Mouse (Mus musculus): ENCODE results near the gene Anxa11. TPM values are rescaled to one million over a fixed set of nuclear protein-coding genes. Genes with fewer than 3 reads are reported as not detected.
"Not testable (repeated sequence)": the region's sequence is repeated elsewhere in the genome, so short reads cannot be mapped to it uniquely, and the experiment has no call there.

Gene Anxa11
- polyA plus RNA-seq, 1 experiment from 2014 or later: 83.7 TPM

DNA sequence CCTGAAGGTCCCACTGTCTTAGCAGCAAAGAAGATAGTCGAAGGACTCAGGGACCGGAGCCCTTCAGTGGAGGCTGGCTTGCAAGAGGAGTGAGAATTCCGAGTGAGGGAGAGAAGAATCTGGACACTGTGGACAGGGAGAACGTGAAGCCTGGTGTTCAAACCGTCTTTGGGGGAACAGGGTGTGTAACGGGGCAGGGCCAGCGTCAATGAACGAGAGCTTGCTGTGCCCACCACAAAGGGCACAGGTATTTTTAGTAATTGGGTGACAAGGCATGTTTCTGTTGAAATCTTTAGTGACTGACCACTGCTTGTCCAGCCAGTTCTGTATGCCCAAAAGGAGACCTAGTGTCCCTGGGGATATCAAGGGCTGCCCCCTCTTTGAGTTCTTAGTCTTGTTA lies 4.6 kb downstream of the Anxa11 start:
- no peak overlapping the region for H3K4me2 ChIP-seq (ENCODE audit: low read length)
- peaks cover 31% of the 10 kb centered on the region for H3K4me1 ChIP-seq (replicated peaks; ENCODE audit: insufficient read depth, low read length)
- 0 out of 2 replicates have a peak overlapping the region, but pooled peaks have one; percentile 32 for H3K27ac ChIP-seq
- DNase-seq (ENCODE audit: low spot score): no peak
- ATAC-seq (replicated peaks; ENCODE audit: low FRiP score, low read depth): no peak
- H3K4me3 ChIP-seq (replicated peaks; ENCODE audit: low read depth, low read length): no peak overlapping the region
- 79% methylated on average over 8 of the region's 8 CpGs for WGBS
- H3K9ac ChIP-seq (ENCODE audit: low read depth, low read length): no peak overlapping the region
- TF ChIP-seq CTCF (IDR thresholded peaks at IDR 0.05; ENCODE audit: low read depth): no peak
- H3K9me3 ChIP-seq (replicated peaks; ENCODE audit: low read length): no peaks in the 10 kb centered on the region
- H3K36me3 ChIP-seq (ENCODE audit: insufficient read depth, low read length): no peaks in the 10 kb centered on the region
- H3K27me3 ChIP-seq (ENCODE audit: insufficient read depth, low read length): no peaks in the 10 kb centered on the region

DNA sequence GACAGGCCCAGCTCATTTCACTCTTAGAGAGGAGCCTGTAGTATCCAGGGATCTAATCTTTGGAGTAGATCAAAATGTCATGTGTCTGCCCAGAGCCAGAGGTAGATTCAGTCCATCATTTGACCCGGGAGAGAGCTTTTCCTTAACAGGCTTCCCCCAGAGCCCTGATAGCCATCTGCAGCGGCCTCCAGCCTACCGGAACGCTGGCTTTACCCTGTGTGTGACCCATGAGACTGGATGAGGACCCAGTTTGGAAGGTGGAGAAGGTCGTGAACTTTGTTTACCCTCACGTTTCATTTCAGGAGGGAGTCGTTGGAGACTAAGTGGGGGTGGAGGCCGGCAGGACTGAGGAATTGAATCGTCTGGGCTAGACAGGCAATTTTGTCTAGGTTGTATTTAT lies 5.7 kb downstream of the Anxa11 start:
- 6% methylated on average over 9 of the region's 9 CpGs for WGBS
- peak; percentile 38 for DNase-seq (ENCODE audit: low spot score)
- Histone ChIP-seq H3K9me3 (replicated peaks; ENCODE audit: low read length) (no peaks in the 10 kb centered on the region), H3K36me3 (ENCODE audit: insufficient read depth, low read length) (no peaks in the 10 kb centered on the region), H3K4me1 (replicated peaks; ENCODE audit: insufficient read depth, low read length) (peaks cover 32% of the 10 kb centered on the region), H3K4me3 (replicated peaks; ENCODE audit: low read depth, low read length) (no peak overlapping the region), H3K9ac (ENCODE audit: low read depth, low read length) (no peak overlapping the region), H3K27me3 (ENCODE audit: insufficient read depth, low read length) (no peaks in the 10 kb centered on the region), H3K27ac (peak overlapping the region; percentile 81), H3K4me2 (ENCODE audit: low read length) (peak overlapping the region; percentile 6; the same call in 1 of the 2 replicates)
- TF ChIP-seq CTCF (IDR thresholded peaks at IDR 0.05; ENCODE audit: low read depth): no peak
- ATAC-seq (replicated peaks; ENCODE audit: low FRiP score, low read depth): peak; percentile 59

DNA sequence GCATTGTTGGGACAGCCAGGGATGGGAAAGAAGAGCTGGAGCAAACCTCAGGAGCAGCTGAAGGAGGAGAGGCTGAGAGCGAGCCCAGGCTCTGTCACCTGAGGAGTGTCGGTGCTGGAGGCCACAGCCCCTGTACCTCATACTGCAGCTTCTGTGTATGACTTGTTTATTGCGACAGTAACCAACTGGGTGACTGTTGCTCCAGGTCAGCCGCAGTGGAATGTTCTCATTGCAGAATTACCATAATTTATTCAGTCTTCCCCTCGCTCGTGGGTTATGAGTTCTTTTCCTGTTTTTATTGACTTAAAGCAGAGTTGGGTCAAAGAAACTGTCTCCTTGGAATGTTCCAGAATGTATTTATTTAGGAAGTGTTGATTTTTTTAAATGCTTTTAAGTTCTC lies 6.3 kb downstream of the Anxa11 start:
- Histone ChIP-seq H3K4me3 (replicated peaks; ENCODE audit: low read depth, low read length) (no peak overlapping the region), H3K9me3 (replicated peaks; ENCODE audit: low read length) (no peaks in the 10 kb centered on the region), H3K4me1 (replicated peaks; ENCODE audit: insufficient read depth, low read length) (peaks cover 34% of the 10 kb centered on the region), H3K4me2 (ENCODE audit: low read length) (peak overlapping the region; percentile 6; the same call in 1 of the 2 replicates), H3K9ac (ENCODE audit: low read depth, low read length) (no peak overlapping the region), H3K27me3 (ENCODE audit: insufficient read depth, low read length) (no peaks in the 10 kb centered on the region), H3K27ac (peak overlapping the region; percentile 81), H3K36me3 (ENCODE audit: insufficient read depth, low read length) (no peaks in the 10 kb centered on the region)
- peak; percentile 94 for DNase-seq (ENCODE audit: low spot score)
- peak; percentile 76 for ATAC-seq (replicated peaks; ENCODE audit: low FRiP score, low read depth)
- WGBS: 26% methylated on average over 6 of the region's 6 CpGs
- no peak for TF ChIP-seq CTCF (IDR thresholded peaks at IDR 0.05; ENCODE audit: low read depth)

DNA sequence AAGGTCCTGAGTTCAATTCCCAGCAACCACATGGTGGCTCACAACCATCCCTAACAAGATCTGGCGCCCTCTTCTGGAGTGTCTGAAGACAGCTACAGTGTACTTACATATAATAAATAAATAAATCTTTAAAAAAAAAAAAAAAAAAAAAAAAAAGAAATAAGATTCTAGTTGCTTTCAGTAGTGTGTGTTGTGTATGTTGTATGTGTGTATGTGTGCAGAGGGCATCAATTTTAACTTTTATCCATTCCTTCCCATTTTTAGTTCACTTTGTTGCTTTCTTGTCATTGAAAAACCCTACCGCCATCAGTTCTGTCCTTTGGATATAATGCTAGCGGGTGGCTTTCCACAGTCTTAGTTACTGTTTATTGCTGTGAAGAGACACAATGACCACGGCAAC lies 6.8 kb downstream of the Anxa11 start:
- 88% methylated on average over 3 of the region's 4 CpGs for WGBS
- not testable (repeated sequence) for ATAC-seq (replicated peaks; ENCODE audit: low FRiP score, low read depth); H3K27ac ChIP-seq; H3K9me3 ChIP-seq (replicated peaks; ENCODE audit: low read length); DNase-seq (ENCODE audit: low spot score); H3K4me3 ChIP-seq (replicated peaks; ENCODE audit: low read depth, low read length); H3K9ac ChIP-seq (ENCODE audit: low read depth, low read length); H3K27me3 ChIP-seq (ENCODE audit: insufficient read depth, low read length); H3K36me3 ChIP-seq (ENCODE audit: insufficient read depth, low read length); H3K4me2 ChIP-seq (ENCODE audit: low read length)
- H3K4me1 ChIP-seq (replicated peaks; ENCODE audit: insufficient read depth, low read length): peaks cover 38% of the 10 kb centered on the region
- TF ChIP-seq CTCF (IDR thresholded peaks at IDR 0.05; ENCODE audit: low read depth): 0 out of 2 replicates have a peak, but pooled peaks have one; percentile 12

DNA sequence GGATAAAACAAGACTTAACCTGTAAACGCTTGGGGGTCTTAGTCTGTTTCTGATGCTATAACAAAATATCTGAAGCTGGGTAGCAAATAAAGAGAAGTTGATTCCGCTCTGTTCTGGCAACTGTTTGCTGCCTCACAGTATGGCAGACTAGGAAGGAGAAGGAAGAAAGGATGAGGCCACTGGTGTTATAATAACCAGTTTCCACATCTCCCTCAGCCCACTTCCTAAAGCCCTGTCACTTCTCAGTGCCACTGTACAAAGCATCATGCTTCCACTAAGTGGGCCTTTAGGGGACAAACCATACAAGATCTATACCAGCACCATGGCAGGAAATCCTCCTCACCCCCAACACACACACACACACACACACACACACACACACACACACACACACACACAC lies 8.5 kb downstream of the Anxa11 start:
- TF ChIP-seq CTCF (IDR thresholded peaks at IDR 0.05; ENCODE audit: low read depth): no peak
- peaks cover 44% of the 10 kb centered on the region for H3K4me1 ChIP-seq (replicated peaks; ENCODE audit: insufficient read depth, low read length)
- H3K4me2 ChIP-seq (ENCODE audit: low read length): no peak overlapping the region
- DNase-seq (ENCODE audit: low spot score): no peak
- 97% methylated on average over 2 of the region's 2 CpGs for WGBS
- no peak for ATAC-seq (replicated peaks; ENCODE audit: low FRiP score, low read depth)
- no peak overlapping the region for H3K9ac ChIP-seq (ENCODE audit: low read depth, low read length)
- H3K4me3 ChIP-seq (replicated peaks; ENCODE audit: low read depth, low read length): no peak overlapping the region
- H3K27me3 ChIP-seq (ENCODE audit: insufficient read depth, low read length): no peaks in the 10 kb centered on the region
- H3K27ac ChIP-seq: no peak overlapping the region
- H3K36me3 ChIP-seq (ENCODE audit: insufficient read depth, low read length): no peaks in the 10 kb centered on the region
- H3K9me3 ChIP-seq (replicated peaks; ENCODE audit: low read length): no peaks in the 10 kb centered on the region

DNA sequence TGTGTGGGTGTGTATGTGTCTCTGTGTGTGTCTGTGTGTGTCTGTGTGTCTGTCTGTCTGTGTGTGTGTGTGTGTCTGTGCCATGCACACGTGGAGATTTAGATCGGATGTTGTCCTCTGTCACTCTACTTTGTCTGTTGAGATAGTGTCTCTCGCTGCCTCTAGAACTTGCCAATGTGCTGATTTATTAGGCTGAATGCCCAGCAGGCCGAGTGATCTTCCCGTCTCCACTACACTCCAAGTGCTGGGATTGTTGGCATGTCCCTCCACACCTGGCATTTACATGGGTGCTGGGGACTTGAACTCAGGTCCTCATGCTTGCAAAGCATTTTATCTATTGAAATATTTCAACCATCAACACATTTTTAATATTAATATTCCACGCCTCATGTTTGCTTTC lies 9.2 kb downstream of the Anxa11 start:
- no peak overlapping the region for H3K9ac ChIP-seq (ENCODE audit: low read depth, low read length)
- H3K4me3 ChIP-seq (replicated peaks; ENCODE audit: low read depth, low read length): no peak overlapping the region
- no peak for TF ChIP-seq CTCF (IDR thresholded peaks at IDR 0.05; ENCODE audit: low read depth)
- no peak overlapping the region for H3K27ac ChIP-seq
- no peak for DNase-seq (ENCODE audit: low spot score)
- peaks cover 46% of the 10 kb centered on the region for H3K4me1 ChIP-seq (replicated peaks; ENCODE audit: insufficient read depth, low read length)
- no peak overlapping the region for H3K4me2 ChIP-seq (ENCODE audit: low read length)
- no peaks in the 10 kb centered on the region for H3K27me3 ChIP-seq (ENCODE audit: insufficient read depth, low read length)
- WGBS: 59% methylated on average over 6 of the region's 6 CpGs
- H3K9me3 ChIP-seq (replicated peaks; ENCODE audit: low read length): no peaks in the 10 kb centered on the region
- no peak for ATAC-seq (replicated peaks; ENCODE audit: low FRiP score, low read depth)
- H3K36me3 ChIP-seq (ENCODE audit: insufficient read depth, low read length): no peaks in the 10 kb centered on the region

DNA sequence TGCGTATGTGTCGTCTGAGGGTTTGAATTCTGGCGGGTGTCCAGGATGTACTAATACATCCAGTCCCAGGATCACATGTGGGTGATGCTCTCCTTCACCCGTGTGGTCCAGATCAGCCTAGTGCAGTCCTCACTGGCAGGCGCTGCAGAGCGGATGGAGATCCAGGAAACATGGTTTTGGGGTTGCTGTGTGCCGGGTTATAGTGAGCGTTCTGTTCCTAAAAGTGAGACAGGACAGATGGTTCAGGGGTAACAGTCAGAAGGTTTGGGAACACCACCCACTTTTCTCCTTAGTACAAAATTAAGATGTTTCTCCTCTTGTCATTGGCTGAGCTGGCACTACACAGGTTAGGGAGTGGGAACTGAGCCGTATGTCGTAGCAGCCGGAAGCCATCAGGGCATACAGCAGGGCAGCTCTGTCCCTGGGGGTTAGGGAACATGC lies 10.2 kb downstream of the Anxa11 start:
- no peak for ATAC-seq (replicated peaks; ENCODE audit: low FRiP score, low read depth)
- H3K36me3 ChIP-seq (ENCODE audit: insufficient read depth, low read length): no peaks in the 10 kb centered on the region
- H3K27me3 ChIP-seq (ENCODE audit: insufficient read depth, low read length): no peaks in the 10 kb centered on the region
- no peaks in the 10 kb centered on the region for H3K9me3 ChIP-seq (replicated peaks; ENCODE audit: low read length)
- H3K4me2 ChIP-seq (ENCODE audit: low read length): no peak overlapping the region
- peaks cover 43% of the 10 kb centered on the region for H3K4me1 ChIP-seq (replicated peaks; ENCODE audit: insufficient read depth, low read length)
- H3K9ac ChIP-seq (ENCODE audit: low read depth, low read length): no peak overlapping the region
- no peak overlapping the region for H3K4me3 ChIP-seq (replicated peaks; ENCODE audit: low read depth, low read length)
- WGBS: 73% methylated on average over 11 of the region's 11 CpGs
- TF ChIP-seq CTCF (IDR thresholded peaks at IDR 0.05; ENCODE audit: low read depth): no peak
- H3K27ac ChIP-seq: no peak overlapping the region
- no peak for DNase-seq (ENCODE audit: low spot score)
